Mouse (Mus musculus): ENCODE data around the gene Bpifb2. TPM values are rescaled to one million over a fixed set of nuclear protein-coding genes. Genes with fewer than 3 reads are reported as not detected.
A peak's percentile ranks its signal among the peaks of the same experiment; 100 is the strongest.

Gene Bpifb2
- polyA plus RNA-seq, 1 experiment from 2014 or later: not detected

DNA sequence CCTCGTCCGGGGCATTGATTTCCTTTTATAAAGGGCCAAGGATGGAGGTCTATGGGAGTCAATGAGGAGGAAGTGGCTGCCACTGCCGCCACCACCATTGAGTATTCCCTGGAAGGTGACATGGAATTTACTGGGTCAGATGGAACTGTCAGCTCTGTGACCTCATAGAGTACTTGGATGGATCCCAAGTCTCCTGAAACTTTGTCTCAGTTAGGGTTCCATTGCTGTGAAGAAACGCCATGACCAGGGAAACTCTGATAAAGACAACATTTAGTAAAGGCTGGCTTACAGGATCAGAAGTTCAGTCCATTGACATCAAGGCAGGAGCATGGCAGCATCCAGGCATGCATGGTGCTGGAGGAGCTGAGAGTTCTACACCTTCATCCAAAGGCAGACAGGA is 3.9 kb upstream of the Bpifb2 start, which contains the start of gene Sun5:
Sun5 (minus strand) TSS at position 101 of the 400 bp plus-strand sequence.
- H3K36me3 ChIP-seq (ENCODE audit: insufficient read depth, low read length): no peaks in the 10 kb centered on the region
- TF ChIP-seq CTCF (IDR thresholded peaks at IDR 0.05) (no peak), EP300 (IDR thresholded peaks at IDR 0.05) (no peak)
- no peaks in the 10 kb centered on the region for H3K9me3 ChIP-seq (ENCODE audit: low read length)
- ATAC-seq: no peak
- DNase-seq (ENCODE audit: low spot score): no peak
- H3K27me3 ChIP-seq (replicated peaks; ENCODE audit: insufficient read depth, low read length): no peaks in the 10 kb centered on the region
- 86% methylated on average over 4 of the region's 4 CpGs for WGBS
- no peaks in the 10 kb centered on the region for H3K4me1 ChIP-seq (ENCODE audit: insufficient read depth, low read depth, low read length)
- no peak within 1 kb of the TSS for H3K4me2 ChIP-seq (replicated peaks; ENCODE audit: low read depth, low read length)
- H3K27ac ChIP-seq (ENCODE audit: low read length): no peak within 1 kb of the TSS
- no peak within 1 kb of the TSS for H3K9ac ChIP-seq (replicated peaks; ENCODE audit: low read depth)
- H3K4me3 ChIP-seq (ENCODE audit: low read depth, low read length): no peak within 1 kb of the TSS

DNA sequence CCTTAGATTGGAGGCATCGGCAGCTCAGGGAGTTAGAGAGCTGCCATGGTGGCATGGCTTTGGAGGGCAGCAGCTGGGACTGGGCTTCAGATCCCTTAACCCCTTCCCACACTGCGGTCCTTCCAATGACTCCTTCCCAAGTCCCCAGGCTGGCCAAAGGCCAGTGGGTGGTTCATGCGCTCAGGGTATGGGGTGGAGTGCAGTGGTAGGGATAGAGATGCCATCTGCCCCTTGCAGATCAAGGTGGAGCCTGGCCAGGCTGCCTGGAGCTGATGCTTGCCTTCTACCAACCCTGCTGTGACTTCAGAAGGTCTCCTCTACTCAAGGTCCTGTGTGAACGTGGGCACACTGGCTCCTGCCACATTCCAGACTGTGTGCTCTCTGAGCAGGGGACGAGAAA is 24.3 kb downstream of the Bpifb2 start:
- no peaks in the 10 kb centered on the region for H3K36me3 ChIP-seq (ENCODE audit: insufficient read depth, low read length)
- no peak for TF ChIP-seq EP300 (IDR thresholded peaks at IDR 0.05)
- TF ChIP-seq CTCF (IDR thresholded peaks at IDR 0.05): no peak
- H3K4me1 ChIP-seq (ENCODE audit: insufficient read depth, low read depth, low read length): no peaks in the 10 kb centered on the region
- ATAC-seq (no peak), DNase-seq (ENCODE audit: low spot score) (no peak)
- H3K4me2 ChIP-seq (replicated peaks; ENCODE audit: low read depth, low read length): no peak overlapping the region
- H3K9ac ChIP-seq (replicated peaks; ENCODE audit: low read depth): no peak overlapping the region
- no peaks in the 10 kb centered on the region for H3K9me3 ChIP-seq (ENCODE audit: low read length)
- H3K27ac ChIP-seq (ENCODE audit: low read length): no peak overlapping the region
- no peak overlapping the region for H3K4me3 ChIP-seq (ENCODE audit: low read depth, low read length)
- 74% methylated on average over 5 of the region's 5 CpGs for WGBS
- no peaks in the 10 kb centered on the region for H3K27me3 ChIP-seq (replicated peaks; ENCODE audit: insufficient read depth, low read length)

DNA sequence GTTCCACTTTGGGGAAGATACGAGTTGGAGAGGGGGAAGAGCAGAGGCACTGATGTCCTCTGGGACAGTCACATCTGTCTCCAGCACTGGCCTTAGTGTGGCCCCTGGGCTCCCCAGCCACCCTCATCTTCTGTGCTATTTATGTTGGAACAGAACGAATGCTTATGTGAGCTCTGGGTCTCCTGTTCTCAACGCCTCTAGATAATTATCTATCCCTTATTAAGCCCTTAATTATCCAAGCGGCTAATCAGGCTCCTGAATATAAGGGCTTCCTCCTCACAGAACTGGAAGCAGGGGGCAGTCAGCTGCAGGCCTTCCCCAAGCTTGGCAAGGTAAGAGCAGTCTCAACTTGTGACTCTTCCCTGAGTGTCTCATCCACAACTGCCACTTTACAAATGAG is 25.2 kb downstream of the Bpifb2 start, which contains the start of gene Bpifb6:
Bpifb6 (plus strand) TSS at position 301 of the 400 bp plus-strand sequence.
- Histone ChIP-seq H3K4me1 (ENCODE audit: insufficient read depth, low read depth, low read length) (no peaks in the 10 kb centered on the region), H3K9ac (replicated peaks; ENCODE audit: low read depth) (no peak within 1 kb of the TSS), H3K9me3 (ENCODE audit: low read length) (no peaks in the 10 kb centered on the region), H3K4me3 (ENCODE audit: low read depth, low read length) (no peak within 1 kb of the TSS), H3K36me3 (ENCODE audit: insufficient read depth, low read length) (no peaks in the 10 kb centered on the region), H3K4me2 (replicated peaks; ENCODE audit: low read depth, low read length) (no peak within 1 kb of the TSS), H3K27me3 (replicated peaks; ENCODE audit: insufficient read depth, low read length) (no peaks in the 10 kb centered on the region), H3K27ac (ENCODE audit: low read length) (no peak within 1 kb of the TSS)
- WGBS: 72% methylated on average over 4 of the region's 4 CpGs
- DNase-seq (ENCODE audit: low spot score) (no peak), ATAC-seq (no peak)
- TF ChIP-seq EP300 (IDR thresholded peaks at IDR 0.05) (no peak), CTCF (IDR thresholded peaks at IDR 0.05) (no peak)

DNA sequence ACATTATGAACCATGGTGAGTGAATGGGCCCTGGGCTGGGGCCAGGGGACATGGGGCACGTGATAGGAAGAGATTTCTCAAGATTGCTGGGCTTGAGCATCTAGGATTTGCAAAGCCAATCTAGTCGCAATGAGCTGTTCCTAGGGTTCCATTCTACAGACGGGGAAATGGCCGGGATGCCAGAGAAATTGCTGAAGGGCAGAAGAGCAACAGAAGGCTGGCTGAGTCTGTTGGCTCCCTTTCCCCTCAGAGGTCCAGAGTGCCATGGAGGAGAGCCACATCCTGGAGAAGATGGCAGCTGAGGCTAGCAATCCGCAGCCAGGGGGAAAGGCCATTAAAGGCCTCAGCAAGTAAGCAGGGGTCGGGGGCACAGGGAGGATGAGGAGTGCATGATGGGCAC is 27.9 kb downstream of the Bpifb2 start:
- WGBS: 71% methylated on average over 6 of the region's 6 CpGs
- H3K27ac ChIP-seq (ENCODE audit: low read length): no peak overlapping the region
- H3K4me2 ChIP-seq (replicated peaks; ENCODE audit: low read depth, low read length): no peak overlapping the region
- ATAC-seq (no peak), DNase-seq (ENCODE audit: low spot score) (no peak)
- no peaks in the 10 kb centered on the region for H3K36me3 ChIP-seq (ENCODE audit: insufficient read depth, low read length)
- no peaks in the 10 kb centered on the region for H3K4me1 ChIP-seq (ENCODE audit: insufficient read depth, low read depth, low read length)
- no peak overlapping the region for H3K4me3 ChIP-seq (ENCODE audit: low read depth, low read length)
- no peaks in the 10 kb centered on the region for H3K27me3 ChIP-seq (replicated peaks; ENCODE audit: insufficient read depth, low read length)
- H3K9me3 ChIP-seq (ENCODE audit: low read length): no peaks in the 10 kb centered on the region
- no peak overlapping the region for H3K9ac ChIP-seq (replicated peaks; ENCODE audit: low read depth)
- TF ChIP-seq EP300 (IDR thresholded peaks at IDR 0.05) (no peak), CTCF (IDR thresholded peaks at IDR 0.05) (no peak)

DNA sequence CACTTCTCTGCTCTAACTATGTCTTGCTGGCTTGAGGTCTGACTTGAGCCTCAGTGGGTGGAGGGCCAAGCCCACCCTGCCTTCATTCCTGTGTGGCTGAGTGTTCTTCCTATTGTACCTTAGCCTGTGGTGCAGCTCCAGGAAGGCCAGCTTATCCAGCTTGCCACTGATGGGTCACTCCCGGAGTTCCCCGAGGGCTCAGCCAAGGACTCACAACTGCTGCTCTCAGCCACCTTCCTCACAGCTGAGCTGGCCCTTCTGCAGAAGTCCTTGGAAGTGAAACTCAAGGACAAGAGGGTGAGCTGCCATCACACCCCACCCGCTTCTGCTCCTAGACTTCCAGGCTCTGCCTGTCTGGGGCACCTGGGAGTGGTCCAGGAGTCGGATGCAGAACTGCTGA is 31.8 kb downstream of the Bpifb2 start:
- H3K9ac ChIP-seq (replicated peaks; ENCODE audit: low read depth): no peak overlapping the region
- no peaks in the 10 kb centered on the region for H3K9me3 ChIP-seq (ENCODE audit: low read length)
- no peak overlapping the region for H3K27ac ChIP-seq (ENCODE audit: low read length)
- H3K4me1 ChIP-seq (ENCODE audit: insufficient read depth, low read depth, low read length): no peaks in the 10 kb centered on the region
- no peaks in the 10 kb centered on the region for H3K36me3 ChIP-seq (ENCODE audit: insufficient read depth, low read length)
- no peak for ATAC-seq
- TF ChIP-seq CTCF (IDR thresholded peaks at IDR 0.05): no peak
- TF ChIP-seq EP300 (IDR thresholded peaks at IDR 0.05): no peak
- H3K4me2 ChIP-seq (replicated peaks; ENCODE audit: low read depth, low read length): no peak overlapping the region
- H3K4me3 ChIP-seq (ENCODE audit: low read depth, low read length): no peak overlapping the region
- H3K27me3 ChIP-seq (replicated peaks; ENCODE audit: insufficient read depth, low read length): no peaks in the 10 kb centered on the region
- no peak for DNase-seq (ENCODE audit: low spot score)
- WGBS: 80% methylated on average over 4 of the region's 4 CpGs

DNA sequence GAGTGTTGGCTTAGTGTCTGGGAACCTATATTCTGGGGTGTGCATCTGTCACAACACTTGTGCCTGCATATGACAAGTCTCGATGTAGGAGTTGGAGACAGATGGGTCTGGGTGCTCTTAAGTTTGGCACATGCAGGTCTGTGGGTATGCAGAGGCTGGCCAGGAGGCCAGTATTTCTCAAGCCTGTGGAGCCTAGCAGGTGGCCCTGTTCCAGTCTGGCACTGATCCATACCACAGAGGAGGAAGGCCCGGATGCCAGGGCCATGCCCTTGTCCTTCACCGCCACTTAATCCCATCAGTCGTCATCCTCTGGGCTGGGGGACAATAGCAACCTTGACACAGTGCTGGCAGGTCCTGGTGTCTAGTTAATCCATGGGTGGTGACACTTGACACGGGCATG is 39.3 kb downstream of the Bpifb2 start:
- 52% methylated on average over 5 of the region's 5 CpGs for WGBS
- Histone ChIP-seq H3K9me3 (ENCODE audit: low read length) (no peaks in the 10 kb centered on the region), H3K27me3 (replicated peaks; ENCODE audit: insufficient read depth, low read length) (no peaks in the 10 kb centered on the region), H3K36me3 (ENCODE audit: insufficient read depth, low read length) (no peaks in the 10 kb centered on the region), H3K27ac (ENCODE audit: low read length) (no peak overlapping the region), H3K4me2 (replicated peaks; ENCODE audit: low read depth, low read length) (no peak overlapping the region), H3K4me3 (ENCODE audit: low read depth, low read length) (no peak overlapping the region), H3K4me1 (ENCODE audit: insufficient read depth, low read depth, low read length) (no peaks in the 10 kb centered on the region), H3K9ac (replicated peaks; ENCODE audit: low read depth) (no peak overlapping the region)
- ATAC-seq: 0 out of 2 replicates have a peak, but pooled peaks have one; percentile 21
- DNase-seq (ENCODE audit: low spot score): no peak
- TF ChIP-seq EP300 (IDR thresholded peaks at IDR 0.05): no peak
- TF ChIP-seq CTCF (IDR thresholded peaks at IDR 0.05): no peak

DNA sequence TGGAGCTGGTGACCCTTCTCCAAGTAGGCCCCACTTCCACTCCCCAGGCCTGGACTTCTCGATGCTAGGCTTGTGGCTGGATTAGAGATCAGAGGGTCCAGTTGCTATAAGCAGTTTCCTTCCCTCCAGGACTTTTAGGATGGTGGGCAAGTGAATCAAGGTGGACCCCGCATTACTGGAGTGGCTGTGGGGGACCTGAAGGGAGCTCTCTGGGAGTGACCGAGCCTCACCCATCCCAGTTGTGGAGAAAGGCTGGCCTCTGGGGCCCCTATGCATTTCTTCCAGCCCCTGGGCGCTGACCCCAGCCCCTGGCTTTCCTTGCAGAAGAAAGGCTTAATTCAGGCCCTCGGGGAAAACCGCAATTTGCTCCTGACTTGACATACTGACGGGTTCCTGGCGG is 43.1 kb downstream of the Bpifb2 start, which contains the start of gene Bpifb3:
Bpifb3 (plus strand) TSS at position 301 of the 400 bp plus-strand sequence.
- no peak within 1 kb of the TSS for H3K27ac ChIP-seq (ENCODE audit: low read length)
- DNase-seq (ENCODE audit: low spot score) (no peak), ATAC-seq (no peak)
- no peaks in the 10 kb centered on the region for H3K9me3 ChIP-seq (ENCODE audit: low read length)
- no peak within 1 kb of the TSS for H3K4me2 ChIP-seq (replicated peaks; ENCODE audit: low read depth, low read length)
- no peak for TF ChIP-seq EP300 (IDR thresholded peaks at IDR 0.05)
- no peak within 1 kb of the TSS for H3K4me3 ChIP-seq (ENCODE audit: low read depth, low read length)
- 72% methylated on average over 8 of the region's 8 CpGs for WGBS
- H3K27me3 ChIP-seq (replicated peaks; ENCODE audit: insufficient read depth, low read length): no peaks in the 10 kb centered on the region
- no peak within 1 kb of the TSS for H3K9ac ChIP-seq (replicated peaks; ENCODE audit: low read depth)
- H3K36me3 ChIP-seq (ENCODE audit: insufficient read depth, low read length): no peaks in the 10 kb centered on the region
- H3K4me1 ChIP-seq (ENCODE audit: insufficient read depth, low read depth, low read length): no peaks in the 10 kb centered on the region

Data from lung, postnatal 0 days (tissue).